Mouse (Mus musculus): ENCODE results near the gene Sdr9c7. TPM values are rescaled to one million over a fixed set of nuclear protein-coding genes. Genes with fewer than 3 reads are reported as not detected.

The Sdr9c7 gene
- polyA plus RNA-seq, 1 experiment = 1.3 TPM

GRCm38 (mm10) chr10:127878262-127879057, 19.9 kb upstream of the Sdr9c7 start:
- Histone ChIP-seq H3K4me3 (ENCODE audit: control insufficient read depth, insufficient read depth, low read length) (no peak overlapping the region), H3K36me3 (ENCODE audit: control insufficient read depth, insufficient read depth, low read length) (no peaks in the 10 kb centered on the region), H3K27me3 (ENCODE audit: control insufficient read depth, insufficient read depth, low read length) (no peaks in the 10 kb centered on the region), H3K27ac (ENCODE audit: control insufficient read depth, insufficient read depth, low read length) (no peak overlapping the region), H3K4me1 (replicated peaks; ENCODE audit: control insufficient read depth, insufficient read depth, low read length) (no peaks in the 10 kb centered on the region)
- 73% methylated on average over 3 of the region's 3 CpGs for WGBS
- no peak for TF ChIP-seq POLR2A (IDR thresholded peaks at IDR 0.05; ENCODE audit: control insufficient read depth, extremely low read depth, insufficient read depth, low read length, poor library complexity)
- no peak for TF ChIP-seq CTCF (IDR thresholded peaks at IDR 0.05; ENCODE audit: borderline replicate concordance, control insufficient read depth, extremely low read depth, insufficient read depth, low read length, poor library complexity)
- DNase-seq = no peak

- DNase-seq = no peak
- no peaks in the 10 kb centered on the region for H3K27me3 ChIP-seq (ENCODE audit: control insufficient read depth, insufficient read depth, low read length)
- H3K4me1 ChIP-seq (replicated peaks; ENCODE audit: control insufficient read depth, insufficient read depth, low read length) = no peaks in the 10 kb centered on the region
- H3K4me3 ChIP-seq (ENCODE audit: control insufficient read depth, insufficient read depth, low read length) = no peak overlapping the region
- no peak overlapping the region for H3K27ac ChIP-seq (ENCODE audit: control insufficient read depth, insufficient read depth, low read length)
- 90% methylated on average over 3 of the region's 3 CpGs for WGBS
- H3K36me3 ChIP-seq (ENCODE audit: control insufficient read depth, insufficient read depth, low read length) = no peaks in the 10 kb centered on the region
- TF ChIP-seq CTCF (IDR thresholded peaks at IDR 0.05; ENCODE audit: borderline replicate concordance, control insufficient read depth, extremely low read depth, insufficient read depth, low read length, poor library complexity) (no peak), POLR2A (IDR thresholded peaks at IDR 0.05; ENCODE audit: control insufficient read depth, extremely low read depth, insufficient read depth, low read length, poor library complexity) (no peak)
These were observed 19.1 kb upstream of the Sdr9c7 start for GRCm38 (mm10) chr10:127879155-127879688.

GRCm38 (mm10) chr10:127881041-127881440, 17.3 kb upstream of the Sdr9c7 start:
- WGBS = 98% methylated on average over 4 of the region's 4 CpGs
- Histone ChIP-seq H3K27me3 (ENCODE audit: control insufficient read depth, insufficient read depth, low read length) (no peaks in the 10 kb centered on the region), H3K36me3 (ENCODE audit: control insufficient read depth, insufficient read depth, low read length) (no peaks in the 10 kb centered on the region), H3K27ac (ENCODE audit: control insufficient read depth, insufficient read depth, low read length) (no peak overlapping the region), H3K4me3 (ENCODE audit: control insufficient read depth, insufficient read depth, low read length) (no peak overlapping the region), H3K4me1 (replicated peaks; ENCODE audit: control insufficient read depth, insufficient read depth, low read length) (no peaks in the 10 kb centered on the region)
- no peak for TF ChIP-seq CTCF (IDR thresholded peaks at IDR 0.05; ENCODE audit: borderline replicate concordance, control insufficient read depth, extremely low read depth, insufficient read depth, low read length, poor library complexity)
- no peak for TF ChIP-seq POLR2A (IDR thresholded peaks at IDR 0.05; ENCODE audit: control insufficient read depth, extremely low read depth, insufficient read depth, low read length, poor library complexity)
- DNase-seq = no peak

GRCm38 (mm10) chr10:127886551-127886950, 11.8 kb upstream of the Sdr9c7 start:
- Histone ChIP-seq H3K27ac (ENCODE audit: control insufficient read depth, insufficient read depth, low read length) (no peak overlapping the region), H3K27me3 (ENCODE audit: control insufficient read depth, insufficient read depth, low read length) (no peaks in the 10 kb centered on the region), H3K4me1 (replicated peaks; ENCODE audit: control insufficient read depth, insufficient read depth, low read length) (no peaks in the 10 kb centered on the region), H3K4me3 (ENCODE audit: control insufficient read depth, insufficient read depth, low read length) (no peak overlapping the region), H3K36me3 (ENCODE audit: control insufficient read depth, insufficient read depth, low read length) (no peaks in the 10 kb centered on the region)
- no peak for TF ChIP-seq POLR2A (IDR thresholded peaks at IDR 0.05; ENCODE audit: control insufficient read depth, extremely low read depth, insufficient read depth, low read length, poor library complexity)
- TF ChIP-seq CTCF (IDR thresholded peaks at IDR 0.05; ENCODE audit: borderline replicate concordance, control insufficient read depth, extremely low read depth, insufficient read depth, low read length, poor library complexity) = no peak
- WGBS = 76% methylated on average over 1 of the region's 1 CpGs
- DNase-seq = no peak

- TF ChIP-seq CTCF (IDR thresholded peaks at IDR 0.05; ENCODE audit: borderline replicate concordance, control insufficient read depth, extremely low read depth, insufficient read depth, low read length, poor library complexity) = no peak
- no peak for TF ChIP-seq POLR2A (IDR thresholded peaks at IDR 0.05; ENCODE audit: control insufficient read depth, extremely low read depth, insufficient read depth, low read length, poor library complexity)
- H3K27ac ChIP-seq (ENCODE audit: control insufficient read depth, insufficient read depth, low read length) = no peak overlapping the region
- 85% methylated on average over 4 of the region's 4 CpGs for WGBS
These were observed 11.3 kb upstream of the Sdr9c7 start for GRCm38 (mm10) chr10:127886971-127887370.

GRCm38 (mm10) chr10:127888605-127889004, 9.7 kb upstream of the Sdr9c7 start, which contains the start of gene Rdh7:
Rdh7 (minus strand) TSS chr10:127888817.
- Histone ChIP-seq H3K27ac (ENCODE audit: control insufficient read depth, insufficient read depth, low read length) (no peak within 1 kb of the TSS), H3K27me3 (ENCODE audit: control insufficient read depth, insufficient read depth, low read length) (no peaks in the 10 kb centered on the region), H3K4me1 (replicated peaks; ENCODE audit: control insufficient read depth, insufficient read depth, low read length) (peaks cover 2% of the 10 kb centered on the region; the same call in 1 of the 2 replicates), H3K4me3 (ENCODE audit: control insufficient read depth, insufficient read depth, low read length) (no peak within 1 kb of the TSS), H3K36me3 (ENCODE audit: control insufficient read depth, insufficient read depth, low read length) (no peaks in the 10 kb centered on the region)
- DNase-seq = no peak
- no peak for TF ChIP-seq CTCF (IDR thresholded peaks at IDR 0.05; ENCODE audit: borderline replicate concordance, control insufficient read depth, extremely low read depth, insufficient read depth, low read length, poor library complexity)
- no peak for TF ChIP-seq POLR2A (IDR thresholded peaks at IDR 0.05; ENCODE audit: control insufficient read depth, extremely low read depth, insufficient read depth, low read length, poor library complexity)

More at GRCm38 (mm10) chr10:127886971-127887370, 11.3 kb upstream of the Sdr9c7 start:
- H3K4me3 ChIP-seq (ENCODE audit: control insufficient read depth, insufficient read depth, low read length) = no peak overlapping the region
- no peak for DNase-seq
- no peaks in the 10 kb centered on the region for H3K27me3 ChIP-seq (ENCODE audit: control insufficient read depth, insufficient read depth, low read length)
- H3K4me1 ChIP-seq (replicated peaks; ENCODE audit: control insufficient read depth, insufficient read depth, low read length) = no peaks in the 10 kb centered on the region
- H3K36me3 ChIP-seq (ENCODE audit: control insufficient read depth, insufficient read depth, low read length) = no peaks in the 10 kb centered on the region

Measured in thymus, adult 2 months (tissue).